Mouse (Mus musculus) liver, embryonic 14.5 days (tissue): ENCODE measurements around the gene Hmga1. TPM values are rescaled to one million over a fixed set of nuclear protein-coding genes. Genes with fewer than 3 reads are reported as not detected.
A peak's percentile ranks its signal among the peaks of the same experiment; 100 is the strongest.

Experiments used
- ATAC-seq: fragments of 200-750 bp; cut with Nextera tagmentation; 2 replicates; pipeline ENCODE4 v1.8.0; 2017; ENCODE audit warnings: moderate number of reproducible peaks, mild to moderate bottlenecking, moderate library complexity; ENCODE audit not compliant: insufficient read depth
- DNase-seq, 3 experiments: peaks; one replicate each; pipeline ENCODE4 v3.0.0-alpha.2; 2012 to 2013; ENCODE audit warnings: low read depth in 3 of 3, low spot score in 3 of 3
- H3K27ac ChIP-seq: fragments of 300-500 bp; sonication (generic); 2 replicates; pipeline ENCODE4 v1.5.1; 2014; ENCODE audit warnings: moderate library complexity, mild to moderate bottlenecking, control low read depth, inconsistent platforms
- H3K27me3 ChIP-seq: fragments of 300-500 bp; sonication (generic); 2 replicates; pipeline ENCODE4 v1.6.1; 2014; ENCODE audit warnings: mild to moderate bottlenecking, low read length, moderate library complexity; ENCODE audit not compliant: control insufficient read depth, insufficient read depth
- H3K36me3 ChIP-seq: fragments of 300-500 bp; sonication (generic); replicated peaks from 2 replicates; pipeline ENCODE4 v1.6.1; 2014; ENCODE audit warnings: low read depth; ENCODE audit not compliant: control insufficient read depth, insufficient read depth
- H3K4me1 ChIP-seq, 2 experiments: fragments of 200-500 bp in 1 of 2; fragments of 300-500 bp in 1 of 2; sonication (generic) in 1 of 2; replicated peaks; 2 replicates each; pipeline ENCODE4 v1.6.1; 2012 to 2014; ENCODE audit warnings: antibody characterized with exemption in 1 of 2, inconsistent platforms in 1 of 2, low read length in 1 of 2; ENCODE audit not compliant: control insufficient read depth in 2 of 2, insufficient read depth in 2 of 2
- H3K4me2 ChIP-seq: fragments of 300-500 bp; sonication (generic); 2 replicates; pipeline ENCODE4 v1.6.1; 2014; ENCODE audit warnings: low read depth, mild to moderate bottlenecking, control low read depth, moderate library complexity
- H3K4me3 ChIP-seq, 2 experiments: fragments of 200-500 bp in 1 of 2; fragments of 300-500 bp in 1 of 2; sonication (generic) in 1 of 2; 2 replicates each; pipeline ENCODE4 v1.5.1; 2012 to 2014; ENCODE audit warnings: low read depth in 2 of 2, low read length in 2 of 2, mild to moderate bottlenecking in 2 of 2, control low read depth in 1 of 2, inconsistent platforms in 1 of 2, moderate library complexity in 1 of 2; ENCODE audit not compliant: insufficient read depth in 1 of 2
- H3K9ac ChIP-seq: fragments of 300-500 bp; sonication (generic); replicated peaks from 2 replicates; pipeline ENCODE4 v1.6.1; 2014; ENCODE audit warnings: mild to moderate bottlenecking, control low read depth, moderate library complexity
- H3K9me3 ChIP-seq: fragments of 300-500 bp; sonication (generic); 2 replicates; pipeline ENCODE4 v1.6.1; 2016; ENCODE audit warnings: low read length, mixed read lengths; ENCODE audit not compliant: control insufficient read depth
- CTCF ChIP-seq: IDR thresholded peaks from 2 replicates; pipeline ENCODE4 v1.5.1; 2016; ENCODE audit warnings: antibody characterized with exemption, low read depth, control low read depth
- EP300 ChIP-seq: IDR thresholded peaks from 2 replicates; pipeline ENCODE4 v1.6.1; 2016; ENCODE audit warnings: antibody characterized with exemption, low read depth
- WGBS: fragments of 180-500 bp; shearing (Covaris S2); extraction: QIAGEN DNeasy Blood & Tissue Kit; methylation state at CpG from one replicate; pipeline ENCODE4 v1.1.7; 2014; ENCODE audit not compliant: insufficient replicate concordance; 5-methylcytosine and 5-hydroxymethylcytosine counted together
- polyA plus RNA-seq, 2 experiments: library from polyadenylated mRNA; depleted of rRNA in 1 of 2; stranded (reverse) in 1 of 2; unstranded in 1 of 2; fragments of >200 nt; fragmentation: Nextera tagmentation in 1 of 2; extraction: Ambion mirVana in 1 of 2; gene quantifications; 2 replicates each; pipeline versions ENCODE4 v1.2.1 to v1.2.3; 2012 to 2014

The Hmga1 gene
- polyA plus RNA-seq, 2 experiments: 149 to 162 TPM

GRCm38 (mm10) chr17:27609576-27609975 is 53.3 kb downstream of the Hmga1 start:
- Histone ChIP-seq H3K27me3 (no peaks in the 10 kb centered on the region), H3K27ac (no peak overlapping the region), H3K4me3 (no peak overlapping the region), H3K36me3 (no peaks in the 10 kb centered on the region), H3K9ac (no peak overlapping the region), H3K4me1 (peaks cover 12 to 25% of the 10 kb centered on the region in 2 experiments), H3K9me3 (no peaks in the 10 kb centered on the region), H3K4me2 (no peak overlapping the region)
- no peak for DNase-seq
- WGBS: 80% methylated on average over 7 of the region's 7 CpGs
- ATAC-seq: no peak
- TF ChIP-seq EP300: no peak
- TF ChIP-seq CTCF: no peak

- H3K4me2 ChIP-seq: no peak overlapping the region
- no peaks in the 10 kb centered on the region for H3K27me3 ChIP-seq
- H3K9ac ChIP-seq: no peak overlapping the region
- peaks cover 12 to 23% of the 10 kb centered on the region in 2 experiments for H3K4me1 ChIP-seq
- no peak overlapping the region for H3K4me3 ChIP-seq
- no peak for ATAC-seq
- TF ChIP-seq CTCF: no peak
- no peaks in the 10 kb centered on the region for H3K36me3 ChIP-seq
- 35% methylated on average over 10 of the region's 10 CpGs for WGBS
- no peak for DNase-seq
- H3K27ac ChIP-seq: no peak overlapping the region
- H3K9me3 ChIP-seq: no peaks in the 10 kb centered on the region
Measured at GRCm38 (mm10) chr17:27610679-27611518, 54.6 kb downstream of the Hmga1 start.

GRCm38 (mm10) chr17:27611519-27611884 is 55.2 kb downstream of the Hmga1 start:
- H3K4me1 ChIP-seq: peaks cover 12 to 21% of the 10 kb centered on the region in 2 experiments
- TF ChIP-seq EP300 (peak; percentile 15; the same call in 1 of the 2 replicates), CTCF (no peak)
- H3K27ac ChIP-seq: no peak overlapping the region
- no peak overlapping the region for H3K4me3 ChIP-seq
- WGBS: 40% methylated on average over 3 of the region's 3 CpGs
- ATAC-seq: peak; percentile 56; the same call in 1 of the 2 replicates
- H3K4me2 ChIP-seq: no peak overlapping the region
- H3K9me3 ChIP-seq: no peaks in the 10 kb centered on the region
- H3K36me3 ChIP-seq: no peaks in the 10 kb centered on the region
- no peak for DNase-seq
- H3K27me3 ChIP-seq: no peaks in the 10 kb centered on the region
- no peak overlapping the region for H3K9ac ChIP-seq

- H3K9me3 ChIP-seq: no peaks in the 10 kb centered on the region
Measured at GRCm38 (mm10) chr17:27611994-27612393, 55.7 kb downstream of the Hmga1 start.

GRCm38 (mm10) chr17:27613016-27613415 is 56.7 kb downstream of the Hmga1 start:
- ATAC-seq (no peak), DNase-seq (no peak)
- Histone ChIP-seq H3K4me1 (peaks cover 12 to 21% of the 10 kb centered on the region in 2 experiments), H3K4me2 (no peak overlapping the region), H3K36me3 (no peaks in the 10 kb centered on the region), H3K27me3 (no peaks in the 10 kb centered on the region), H3K9ac (no peak overlapping the region), H3K9me3 (no peaks in the 10 kb centered on the region), H3K27ac (no peak overlapping the region), H3K4me3 (no peak overlapping the region)
- WGBS: 66% methylated on average over 4 of the region's 4 CpGs
- TF ChIP-seq CTCF: no peak
- TF ChIP-seq EP300: no peak

More at GRCm38 (mm10) chr17:27611994-27612393, 55.7 kb downstream of the Hmga1 start:
- no peak overlapping the region for H3K4me3 ChIP-seq
- ATAC-seq: no peak
- H3K9ac ChIP-seq: no peak overlapping the region
- no peaks in the 10 kb centered on the region for H3K27me3 ChIP-seq
- 52% methylated on average over 5 of the region's 5 CpGs for WGBS
- DNase-seq: no peak
- H3K36me3 ChIP-seq: no peaks in the 10 kb centered on the region
- peaks cover 12 to 21% of the 10 kb centered on the region in 2 experiments for H3K4me1 ChIP-seq
- TF ChIP-seq EP300 (no peak), CTCF (no peak)
- no peak overlapping the region for H3K4me2 ChIP-seq
- no peak overlapping the region for H3K27ac ChIP-seq

Other genes with a start within 250 kb of the Hmga1 start
- gene Grm4, start 35.1 kb upstream of the Hmga1 start, polyA plus RNA-seq (2012; rRNA removed): 0.01 and 0.04 TPM in 2 replicates
- gene Grm4, start 35.1 kb upstream of the Hmga1 start, polyA plus RNA-seq (2014; fragmentation: Nextera tagmentation; extraction: Ambion mirVana): not detected in 2 replicates
- gene AI413582, start 9.3 kb downstream of the Hmga1 start, polyA plus RNA-seq (2012; rRNA removed): 9.9 and 11.7 TPM in 2 replicates
- 15.2 and 18.9 TPM in 2 replicates for gene AI413582, start 9.3 kb downstream of the Hmga1 start, polyA plus RNA-seq (2014; fragmentation: Nextera tagmentation; extraction: Ambion mirVana)
- gene Nudt3, start 67.0 kb downstream of the Hmga1 start, polyA plus RNA-seq (2012; rRNA removed): 15.3 and 20.9 TPM in 2 replicates
- gene Nudt3, start 67.0 kb downstream of the Hmga1 start, polyA plus RNA-seq (2014; fragmentation: Nextera tagmentation; extraction: Ambion mirVana): 10.3 and 10.7 TPM in 2 replicates
- not detected in 2 replicates for gene RPS10-NUDT3, start 78.7 kb downstream of the Hmga1 start, polyA plus RNA-seq (2012; rRNA removed)
- not detected in 2 replicates for gene RPS10-NUDT3, start 78.7 kb downstream of the Hmga1 start, polyA plus RNA-seq (2014; fragmentation: Nextera tagmentation; extraction: Ambion mirVana)
- gene Rps10, start 80.2 kb downstream of the Hmga1 start, polyA plus RNA-seq (2012; rRNA removed): 1,128 and 1,708 TPM in 2 replicates
- gene Rps10, start 80.2 kb downstream of the Hmga1 start, polyA plus RNA-seq (2014; fragmentation: Nextera tagmentation; extraction: Ambion mirVana): 697 and 712 TPM in 2 replicates
- gene Pacsin1, start 99.0 kb downstream of the Hmga1 start, polyA plus RNA-seq (2012; rRNA removed): 0.03 and 0.08 TPM in 2 replicates
- gene Pacsin1, start 99.0 kb downstream of the Hmga1 start, polyA plus RNA-seq (2014; fragmentation: Nextera tagmentation; extraction: Ambion mirVana): 0.14 TPM in 1 of 2 replicates, not detected in the other
- not detected in 2 replicates for gene Spdef, start 172.5 kb downstream of the Hmga1 start, polyA plus RNA-seq (2012; rRNA removed)
- gene Spdef, start 172.5 kb downstream of the Hmga1 start, polyA plus RNA-seq (2014; fragmentation: Nextera tagmentation; extraction: Ambion mirVana): not detected in 2 replicates